Mouse (Mus musculus): Measurements from ENCODE around the gene Nell2. TPM values are rescaled to one million over a fixed set of nuclear protein-coding genes. Genes with fewer than 3 reads are reported as not detected.
A peak's percentile ranks its signal among the peaks of the same experiment; 100 is the strongest.
"Not testable (repeated sequence)": the region's sequence is repeated elsewhere in the genome, so short reads cannot be mapped to it uniquely, and the experiment has no call there.

Nell2 gene
- 0.53 and 0.88 TPM in 2 replicates for polyA plus RNA-seq (2012; rRNA removed)

DNA sequence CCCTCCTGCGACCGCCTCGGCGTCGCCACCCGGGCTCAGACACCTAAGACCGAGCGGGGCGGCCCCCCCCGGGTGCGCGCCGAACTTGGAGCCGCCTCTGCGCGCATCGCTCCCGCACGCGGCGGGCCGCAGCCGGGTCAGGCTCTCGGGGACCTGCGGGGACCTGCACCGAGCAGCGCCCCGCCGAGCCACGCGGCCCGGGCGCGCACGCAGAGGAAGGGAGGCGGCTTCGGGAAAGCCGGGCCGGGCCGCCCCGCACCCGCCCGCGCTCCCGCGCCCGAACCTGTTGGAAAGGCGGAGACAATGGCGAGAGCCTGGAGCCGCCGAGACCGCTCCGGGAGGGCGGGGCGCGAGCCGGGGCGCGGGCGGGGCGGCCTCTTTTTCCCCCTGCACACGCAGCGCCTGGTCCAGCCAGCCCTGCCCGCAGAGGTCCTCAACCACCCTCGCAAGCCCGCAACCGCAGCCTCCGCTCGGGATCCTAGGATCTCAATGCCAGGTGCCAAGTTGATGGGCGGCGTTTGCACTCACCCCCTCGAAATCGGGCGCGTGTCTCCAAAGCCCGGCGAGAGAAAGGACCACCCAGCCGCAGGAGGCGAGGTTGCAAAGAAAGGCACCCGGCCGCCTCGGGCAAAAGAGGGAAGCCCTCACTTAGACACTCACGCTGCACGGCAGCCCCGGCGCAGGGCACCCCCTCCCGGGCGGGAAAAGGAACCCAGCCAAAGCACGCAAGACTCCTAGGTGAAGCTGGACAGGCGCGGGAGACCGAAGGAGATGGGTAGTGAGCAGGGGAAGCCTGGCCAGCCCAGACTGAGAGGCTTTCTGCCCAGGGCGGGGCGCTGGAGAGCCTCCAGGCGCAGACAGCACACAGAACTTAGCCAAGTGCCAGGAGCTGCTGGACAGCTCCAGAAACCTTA is at the start of gene Nell2:
Nell2 (minus strand) TSS at position 612 of the 914 bp plus-strand sequence.
- no peak for DNase-seq (ENCODE audit: low read depth, low spot score)

DNA sequence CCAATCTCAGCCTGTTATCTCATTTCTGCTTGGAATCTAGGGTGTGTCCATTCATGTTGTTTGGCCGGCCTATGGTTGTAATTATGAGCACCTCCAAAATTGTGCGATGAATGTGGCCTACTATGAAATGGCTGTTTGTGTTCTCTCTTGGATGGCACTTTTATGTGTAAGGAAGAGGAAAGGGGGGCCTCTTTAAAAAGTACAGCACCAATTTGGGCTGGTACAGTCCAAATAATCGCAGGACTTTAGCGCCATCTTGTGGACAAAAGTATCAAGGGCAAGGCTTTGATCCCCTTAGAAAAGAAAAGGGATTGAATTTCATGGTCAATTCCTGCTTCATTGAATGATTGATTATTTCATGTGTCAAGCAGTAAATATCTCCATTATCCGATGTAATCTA is 46.3 kb upstream of the Nell2 start:
- WGBS: 10% methylated on average over 5 of the region's 5 CpGs
- peak; percentile 19 for DNase-seq (ENCODE audit: low read depth, low spot score)

More for the DNA sequence above, at the start of gene Nell2:
- WGBS: 2% methylated on average over 95 of the region's 95 CpGs

DNA sequence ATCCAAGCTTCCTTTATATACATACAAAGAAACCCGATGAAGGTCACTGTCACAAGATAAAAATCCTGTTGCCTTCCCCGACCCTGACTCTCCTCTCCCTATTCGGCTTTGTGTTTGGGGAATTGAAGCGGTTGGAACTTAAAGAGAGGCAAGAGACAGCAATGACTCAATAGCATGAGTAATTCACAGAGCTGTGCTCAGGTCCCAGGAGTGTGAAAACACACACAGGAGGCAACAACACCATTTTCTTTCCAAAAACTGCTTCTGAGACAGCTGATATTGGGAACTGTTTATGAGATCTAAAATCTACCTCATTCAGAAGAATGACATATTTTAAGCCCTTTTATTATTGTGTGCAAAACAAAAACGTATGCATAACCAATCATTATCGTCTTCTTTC is 41.2 kb upstream of the Nell2 start:
- 79% methylated on average over 6 of the region's 6 CpGs for WGBS
- DNase-seq (ENCODE audit: low read depth, low spot score): no peak

DNA sequence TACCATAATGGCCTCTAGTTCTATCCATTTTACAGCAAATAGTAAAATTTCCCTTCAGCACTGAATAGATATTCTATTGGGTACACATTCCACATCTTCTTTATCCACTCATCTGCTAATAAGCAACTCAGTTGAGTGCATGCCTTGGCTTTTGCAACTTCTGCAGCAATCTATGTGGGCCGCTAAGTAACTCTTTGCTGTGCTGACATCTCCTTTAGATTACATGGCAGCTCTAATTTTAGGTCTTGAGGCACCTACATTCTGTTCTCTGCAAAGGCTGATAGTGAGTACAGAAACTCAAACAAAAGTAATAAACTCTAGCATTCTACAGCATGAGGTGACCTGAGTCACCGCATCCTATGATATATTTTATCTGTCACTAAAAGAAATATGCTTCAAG is 36.8 kb upstream of the Nell2 start:
- WGBS: 90% methylated on average over 2 of the region's 2 CpGs
- no peak for DNase-seq (ENCODE audit: low read depth, low spot score)

DNA sequence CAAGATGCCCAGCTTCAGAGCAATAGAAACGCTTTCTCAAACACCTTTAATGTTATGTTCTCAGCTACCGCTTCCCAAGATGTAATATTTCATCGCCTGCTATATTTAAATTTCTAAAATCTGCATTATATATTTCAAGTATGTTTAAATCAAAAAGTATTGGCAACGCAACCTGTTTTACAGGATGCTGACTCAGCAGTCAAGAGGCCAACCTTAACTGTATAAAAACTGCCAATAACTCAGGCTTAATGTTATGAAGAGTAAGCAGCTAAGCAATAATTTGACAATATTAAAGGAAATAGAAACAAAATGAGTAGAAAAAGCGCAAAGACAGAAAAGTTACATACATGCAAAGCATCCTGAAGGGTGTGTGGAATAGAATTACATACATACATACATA is 32.9 kb upstream of the Nell2 start:
- 90% methylated on average over 5 of the region's 5 CpGs for WGBS
- DNase-seq (ENCODE audit: low read depth, low spot score): no peak

DNA sequence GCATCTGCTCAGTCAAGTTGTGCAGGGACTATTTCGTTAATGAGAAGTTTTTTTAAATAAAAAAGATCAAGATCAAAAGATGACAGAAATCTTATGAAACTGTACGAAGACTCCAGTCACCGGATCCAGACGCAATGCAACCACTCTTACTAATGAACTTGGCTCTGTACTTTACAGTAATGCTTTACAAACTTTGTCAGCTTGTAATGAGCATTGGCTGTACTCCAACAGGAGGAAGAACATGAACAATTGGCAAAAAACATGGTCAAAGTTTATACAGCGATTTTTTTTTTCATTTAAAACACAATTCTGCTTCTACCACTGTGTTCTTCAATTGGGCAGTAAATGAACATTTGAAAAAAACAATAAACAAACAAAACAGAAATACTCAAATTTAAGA is 21.7 kb upstream of the Nell2 start:
- no peak for DNase-seq (ENCODE audit: low read depth, low spot score)
- WGBS: 81% methylated on average over 5 of the region's 5 CpGs

DNA sequence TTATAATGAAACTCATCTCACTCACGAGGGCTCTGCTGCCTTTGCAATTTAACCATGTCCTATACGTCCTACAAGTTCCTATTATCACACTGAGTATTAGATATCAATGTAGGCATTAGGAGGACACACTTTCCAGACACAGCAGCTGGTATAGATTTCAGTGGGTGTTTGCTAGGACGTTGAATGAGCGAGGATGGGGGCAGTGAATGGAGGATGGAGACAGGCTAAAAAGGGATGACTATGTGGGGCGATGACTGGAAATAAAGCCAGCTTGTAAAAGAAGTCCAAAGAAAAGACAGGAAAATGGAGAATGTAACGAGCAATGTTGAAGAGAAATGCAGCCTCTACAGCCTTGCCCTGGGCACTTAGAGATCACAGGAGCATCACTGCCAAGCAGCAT is 14.3 kb upstream of the Nell2 start:
- whole genome bisulfite sequencing: 62% methylated on average over 6 of the region's 6 CpGs

DNA sequence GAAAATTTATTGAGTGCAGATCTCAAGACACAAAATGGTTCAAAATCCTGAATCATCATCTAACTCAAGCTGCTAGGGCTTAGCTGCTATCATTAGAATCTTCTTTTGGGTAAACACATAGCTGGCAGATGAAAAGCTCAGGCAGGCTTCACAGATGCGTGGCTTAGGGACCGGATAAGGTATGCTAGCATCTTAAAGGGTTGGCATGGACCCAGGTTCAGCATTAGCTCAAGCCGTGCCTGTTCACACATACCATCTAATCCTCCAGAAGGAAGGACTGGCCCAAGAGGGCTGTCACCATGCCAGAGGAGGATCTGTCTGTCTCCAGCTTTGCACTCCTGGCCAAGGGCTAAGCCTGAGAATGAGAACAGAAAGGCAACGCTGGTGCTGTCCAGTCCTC is 8.4 kb upstream of the Nell2 start:
- no peak for DNase-seq (ENCODE audit: low read depth, low spot score)

More for the DNA sequence above, 14.3 kb upstream of the Nell2 start:
- no peak for DNase-seq (ENCODE audit: low read depth, low spot score)

DNA sequence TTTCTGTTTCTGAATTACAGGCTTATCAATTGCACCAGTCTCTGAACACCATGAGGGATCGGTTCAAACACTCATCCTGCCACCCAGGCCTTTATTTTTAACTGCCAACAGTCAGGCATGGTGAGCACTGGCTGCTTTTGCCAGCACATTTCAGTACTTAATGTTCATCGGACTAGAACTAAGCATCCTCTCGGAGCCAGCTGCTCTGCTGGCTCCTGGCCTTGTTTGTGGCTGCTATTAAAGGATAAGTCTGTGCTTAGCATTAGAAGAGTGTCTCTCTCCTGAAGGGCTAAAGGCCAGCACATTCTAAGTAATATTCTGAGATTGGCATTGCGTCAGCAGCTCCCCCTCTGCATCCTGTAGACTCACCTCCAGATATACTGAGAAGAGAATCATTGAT is 7.9 kb upstream of the Nell2 start:
- no peak for DNase-seq (ENCODE audit: low read depth, low spot score)
- WGBS: 64% methylated on average over 4 of the region's 4 CpGs

More for the DNA sequence above, 8.4 kb upstream of the Nell2 start:
- WGBS: 71% methylated on average over 4 of the region's 4 CpGs

DNA sequence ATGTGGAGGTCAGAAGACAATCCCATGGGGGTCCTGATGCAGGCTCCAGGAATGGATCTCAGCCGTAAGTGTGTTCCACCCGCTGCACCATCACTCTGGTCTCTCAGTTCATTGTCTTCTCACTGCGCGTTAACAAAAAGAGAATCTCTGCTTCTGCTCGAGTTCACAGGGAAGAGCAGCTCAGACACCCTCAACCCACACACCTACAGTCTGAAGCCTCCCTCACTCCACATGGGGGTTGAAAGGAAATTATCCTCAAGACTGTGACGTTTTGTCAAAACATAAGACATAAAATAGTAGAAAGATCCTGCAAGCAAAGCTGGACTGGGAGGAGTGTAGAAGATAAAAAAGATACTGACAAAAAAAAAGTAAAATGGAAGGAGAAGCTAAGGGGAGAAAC is 6.3 kb upstream of the Nell2 start:
- WGBS: 77% methylated on average over 6 of the region's 6 CpGs
- no peak for DNase-seq (ENCODE audit: low read depth, low spot score)

DNA sequence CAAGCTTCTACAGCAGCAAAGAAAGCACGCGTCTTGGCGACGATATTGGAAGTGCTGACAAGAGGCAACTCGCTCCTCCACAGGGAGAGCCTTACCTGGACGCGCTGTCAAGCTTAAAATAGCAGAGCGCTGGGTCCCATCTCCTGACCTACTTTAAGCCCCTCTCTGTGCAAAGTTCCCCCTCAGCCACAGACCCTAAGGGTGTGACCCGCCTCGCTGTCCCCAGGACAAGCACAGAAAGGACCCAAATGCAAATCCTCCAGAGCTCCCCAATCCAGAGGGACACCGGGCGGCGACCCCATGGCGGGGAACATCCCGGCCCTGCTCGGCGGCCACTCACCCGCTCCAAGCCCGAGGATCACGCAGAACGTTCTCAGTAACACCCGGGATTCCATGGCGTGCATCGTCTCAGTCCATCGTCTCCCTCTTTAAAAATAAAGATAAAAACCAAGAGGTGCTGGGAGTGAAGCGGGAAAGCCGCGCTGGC is 855 bp downstream of the Nell2 start:
- 1% methylated on average over 28 of the region's 28 CpGs for WGBS
- no peak for DNase-seq (ENCODE audit: low read depth, low spot score)

DNA sequence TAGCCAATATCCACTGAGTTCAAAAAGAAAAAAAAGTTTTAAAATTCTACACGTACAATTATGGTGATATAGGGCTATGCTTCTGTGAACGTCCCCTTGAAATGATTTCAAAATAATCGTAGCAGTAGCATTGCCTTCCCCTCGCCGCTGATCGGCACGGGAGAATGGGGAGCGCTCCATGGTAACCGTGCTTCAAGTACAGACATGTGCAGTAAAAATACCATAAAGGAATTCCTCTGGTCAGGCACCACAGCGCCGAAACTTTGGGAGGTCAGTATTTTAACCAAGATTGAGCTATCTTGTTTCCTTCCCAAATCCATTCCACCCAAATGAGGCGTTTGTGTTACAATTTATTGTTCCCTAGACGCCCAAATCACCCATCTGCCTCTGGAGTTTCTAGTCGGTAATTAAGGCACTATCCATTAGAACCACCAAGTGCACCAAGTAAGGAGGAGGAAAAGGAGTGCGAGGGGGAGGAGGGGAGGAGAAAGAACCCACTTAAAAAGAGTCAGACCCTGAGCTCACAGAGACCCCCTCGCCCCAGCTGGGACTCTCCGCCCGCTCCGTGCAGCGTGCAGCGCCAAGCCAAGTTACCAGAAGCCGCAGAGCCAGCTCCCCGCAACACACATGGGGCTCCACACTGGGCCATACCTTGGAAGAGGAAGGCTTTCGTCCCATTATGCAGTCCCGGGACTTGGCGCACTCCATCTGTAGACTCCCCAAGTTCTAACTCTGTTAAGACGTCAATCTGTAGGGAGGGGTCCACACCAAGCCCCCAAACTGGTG is 1.5 kb downstream of the Nell2 start:
- WGBS: 5% methylated on average over 27 of the region's 27 CpGs
- no peak for DNase-seq (ENCODE audit: low read depth, low spot score)

DNA sequence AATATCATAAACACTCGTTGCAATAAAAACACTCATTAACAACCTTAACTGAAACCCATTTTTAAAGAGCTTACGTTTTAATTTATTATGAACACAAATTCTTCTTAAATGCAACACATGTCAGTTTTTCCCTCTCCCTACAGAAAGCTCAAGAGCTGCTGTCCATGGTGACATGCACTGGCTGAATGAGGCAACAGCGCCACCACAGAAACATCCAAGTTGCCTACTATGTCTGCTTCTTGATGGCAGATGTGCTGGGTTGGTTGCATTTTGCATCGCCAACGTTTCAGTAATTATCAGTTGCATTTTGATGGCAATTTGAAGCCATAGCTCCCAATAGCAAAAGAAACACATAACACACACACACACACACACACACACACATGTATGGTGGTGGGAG is 2.4 kb downstream of the Nell2 start:
- 5% methylated on average over 5 of the region's 5 CpGs for WGBS
- no peak for DNase-seq (ENCODE audit: low read depth, low spot score)

DNA sequence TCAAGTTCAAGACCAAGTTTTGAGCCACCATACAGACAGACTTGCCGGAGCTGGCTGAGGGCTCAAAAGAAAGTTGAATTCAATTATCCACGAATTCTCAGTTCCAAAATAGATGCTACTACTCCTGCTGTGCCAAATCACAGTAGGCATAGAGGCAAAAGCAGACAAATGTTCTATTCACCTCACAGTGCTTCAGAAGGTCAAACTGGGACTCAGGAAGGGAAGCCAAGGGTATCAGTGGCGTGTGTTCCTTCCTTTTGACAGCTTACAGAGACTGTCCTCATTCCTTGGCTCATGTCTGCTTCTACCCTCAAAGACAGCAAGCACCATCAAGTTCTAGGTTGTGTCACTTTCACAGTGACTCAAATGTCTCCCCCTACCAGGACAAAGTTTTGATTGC is 10.2 kb downstream of the Nell2 start:
- 53% methylated on average over 3 of the region's 3 CpGs for WGBS
- DNase-seq (ENCODE audit: low read depth, low spot score): no peak

DNA sequence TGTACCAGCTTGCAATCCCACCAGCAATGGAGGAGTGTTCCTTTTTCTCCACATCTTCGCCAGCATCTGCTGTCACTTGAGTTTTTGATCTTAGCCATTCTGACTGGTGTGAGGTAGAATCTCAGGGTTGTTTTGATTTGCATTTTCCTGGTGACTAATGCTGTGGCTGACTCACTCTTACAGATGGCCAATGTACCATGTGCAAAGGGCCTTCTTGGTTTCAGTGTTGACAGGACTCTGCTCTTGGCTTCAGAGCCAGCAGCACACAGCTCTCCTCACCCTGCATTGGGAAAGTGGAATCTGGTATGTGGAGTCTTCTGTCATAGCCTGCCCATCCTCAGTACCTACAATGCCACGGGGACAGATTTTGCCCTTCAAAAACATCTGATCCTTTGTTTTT is 15.1 kb downstream of the Nell2 start:
- not testable (repeated sequence) for DNase-seq (ENCODE audit: low read depth, low spot score)
- WGBS: 77% methylated on average over 2 of the region's 2 CpGs

DNA sequence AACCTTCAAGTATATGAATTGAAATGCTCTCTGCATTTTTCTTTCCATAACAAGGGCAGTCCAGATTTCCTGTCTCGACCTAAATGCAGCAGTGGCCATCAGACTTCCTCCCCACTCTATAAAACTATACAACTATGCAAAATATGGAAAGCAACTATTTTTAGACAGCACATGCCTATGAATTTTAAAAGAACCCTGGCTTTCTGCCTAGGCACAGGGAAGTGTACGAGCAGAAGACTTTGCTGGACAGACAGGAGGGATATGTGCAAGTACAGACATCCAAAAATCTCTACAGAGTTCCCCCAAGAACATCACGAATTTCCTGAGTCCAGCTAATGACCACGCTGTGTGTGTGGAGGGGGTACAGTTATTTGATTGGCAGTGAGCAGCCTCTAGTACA is 32.7 kb downstream of the Nell2 start:
- no peak for DNase-seq (ENCODE audit: low read depth, low spot score)
- 59% methylated on average over 4 of the region's 4 CpGs for WGBS

DNA sequence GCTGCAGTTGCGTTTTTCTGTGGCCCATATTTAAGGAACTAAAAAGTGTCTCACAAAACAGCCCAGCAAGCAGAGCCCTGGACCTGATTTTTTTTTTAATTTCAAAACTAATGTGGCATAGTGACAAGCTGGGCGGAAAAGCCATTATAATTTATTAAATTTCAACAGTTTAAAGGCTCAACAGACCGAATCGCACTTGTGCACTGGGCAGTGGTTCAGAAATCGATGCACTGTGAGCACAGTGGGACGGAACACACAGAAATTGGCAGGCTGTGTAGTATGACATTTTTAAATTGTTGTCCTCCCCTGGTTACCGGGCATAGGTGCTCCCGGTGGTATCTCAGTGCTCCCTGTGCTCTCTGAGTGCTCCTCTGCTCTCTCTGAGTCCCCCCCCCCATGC is 33.2 kb downstream of the Nell2 start:
- no peak for DNase-seq (ENCODE audit: low read depth, low spot score)
- WGBS: 74% methylated on average over 8 of the region's 8 CpGs

DNA sequence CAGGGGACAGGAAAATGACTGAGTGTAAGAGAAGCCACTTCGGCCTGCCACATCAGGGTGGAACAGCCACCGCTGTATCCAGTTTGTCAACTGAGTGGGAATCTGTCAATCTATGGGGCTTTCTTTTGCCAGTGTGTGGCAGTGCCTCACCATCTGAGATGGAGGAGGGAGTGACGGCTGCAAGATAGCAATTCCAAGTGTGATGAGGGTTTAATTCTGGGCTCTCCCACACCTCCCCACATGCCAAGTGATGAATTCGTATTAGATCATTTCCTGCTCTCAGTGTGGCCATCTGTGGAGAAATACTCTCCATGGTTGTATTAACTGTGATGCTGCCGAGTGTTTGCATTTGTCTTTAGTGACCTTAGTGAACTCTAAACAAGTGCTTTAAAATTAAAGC is 36.2 kb downstream of the Nell2 start:
- 60% methylated on average over 5 of the region's 5 CpGs for WGBS
- no peak for DNase-seq (ENCODE audit: low read depth, low spot score)

DNA sequence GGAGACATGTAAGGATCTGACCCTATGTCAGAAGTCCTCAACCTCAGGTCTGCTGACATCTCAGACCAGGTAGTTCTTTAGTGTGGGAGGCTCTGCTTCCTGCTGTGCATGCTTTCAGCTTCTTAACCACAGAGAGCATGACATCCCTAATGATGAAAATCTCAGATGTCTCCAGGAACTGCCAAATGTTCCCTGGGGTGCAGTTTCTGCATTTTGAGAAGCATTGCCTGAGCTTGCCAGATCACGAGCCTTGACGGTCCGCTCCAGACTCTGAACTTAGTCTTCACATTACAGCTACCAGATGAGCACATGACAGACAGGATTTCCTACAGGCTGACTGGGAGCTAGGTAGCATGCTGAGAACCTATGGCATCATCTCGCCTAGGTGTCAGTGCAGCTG is 39.2 kb downstream of the Nell2 start:
- DNase-seq (ENCODE audit: low read depth, low spot score): no peak
- 82% methylated on average over 4 of the region's 4 CpGs for WGBS

DNA sequence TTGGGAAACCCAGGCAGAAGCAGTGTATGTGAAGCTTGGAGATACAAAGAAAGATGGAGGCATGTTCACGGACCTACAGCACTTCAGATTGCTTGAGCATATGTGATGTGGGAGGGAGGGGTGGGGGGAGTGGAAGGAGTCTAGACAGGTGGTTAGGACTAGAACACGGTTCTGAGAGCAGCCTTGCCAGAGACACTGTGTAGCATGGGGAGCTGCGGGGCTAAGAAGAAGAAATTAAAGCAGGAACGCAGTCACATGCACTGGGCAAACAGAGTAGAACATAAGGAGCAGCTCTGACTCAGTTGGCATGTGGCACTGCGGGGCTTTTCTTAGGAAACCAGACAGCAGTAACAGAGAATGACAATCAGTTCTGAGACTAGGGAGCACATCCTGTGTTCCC is 40.4 kb downstream of the Nell2 start:
- DNase-seq (ENCODE audit: low read depth, low spot score): no peak
- WGBS: 78% methylated on average over 5 of the region's 5 CpGs

DNA sequence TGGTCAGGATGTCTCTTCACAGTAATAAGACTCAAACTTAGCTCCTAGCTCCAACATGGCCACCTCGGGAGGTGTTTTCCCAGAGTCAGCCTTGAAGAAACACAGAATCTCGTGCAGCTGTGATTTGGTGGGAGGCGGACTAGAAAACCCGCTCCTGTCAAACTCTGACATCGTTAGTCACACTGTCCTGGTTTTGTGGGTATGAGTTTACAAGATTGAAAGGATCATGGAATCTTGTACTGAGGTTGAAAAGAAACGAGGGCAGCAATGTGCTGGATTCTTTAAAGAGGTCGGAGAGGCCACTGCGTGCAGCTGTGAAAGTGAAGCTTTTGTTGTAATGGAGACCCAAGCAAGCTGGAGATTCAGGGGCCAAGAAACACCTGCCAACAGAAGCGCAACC is 46.4 kb downstream of the Nell2 start:
- no peak for DNase-seq (ENCODE audit: low read depth, low spot score)
- 76% methylated on average over 9 of the region's 9 CpGs for WGBS
